Comparison of ENCODE assay signal across 18 mouse cellular contexts in the genomic region with DNA sequence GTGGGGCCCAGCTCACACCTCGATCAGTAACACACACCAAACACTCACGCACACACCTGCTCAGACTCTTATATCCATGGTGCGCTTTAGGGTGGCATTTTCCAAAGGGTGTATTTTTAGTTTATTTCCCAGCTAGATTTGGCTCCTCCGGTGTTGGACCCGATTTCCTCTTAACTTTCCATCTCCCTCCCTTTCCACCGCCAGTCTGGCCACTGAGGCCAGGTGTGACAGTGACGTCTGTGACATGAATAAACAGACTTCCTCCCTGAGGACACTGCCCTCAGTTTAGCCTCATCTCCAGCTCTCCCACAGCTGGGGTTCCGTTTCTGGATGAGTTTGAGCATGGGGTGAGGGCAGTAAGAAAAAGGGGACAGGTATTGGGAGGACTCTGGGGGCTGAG. TPM values are rescaled to one million over a fixed set of nuclear protein-coding genes. Genes with fewer than 3 reads are reported as not detected.
DNase-seq lines count a peak whose midpoint lies in the region; ATAC-seq and TF ChIP-seq lines count a peak whose summit lies in the region.
"Had no signal": no experiment of that assay in that cellular context is flagged by ENCODE, and none has a peak within 500 bp of the region (broad histone marks: within the 10 kb centered on the region; RNA-seq: fewer than 3 reads in every experiment).

No protein-coding gene starts in this region.

- peaks cover 21% of the 10 kb centered on the region for H3K4me1 ChIP-seq in heart, adult 2 months (ENCODE audit: control insufficient read depth, insufficient read depth, low read length)
- peaks cover 39% of the 10 kb centered on the region for H3K4me1 ChIP-seq in kidney, embryonic 14.5 days (ENCODE audit: control insufficient read depth, insufficient read depth, low read length)
- H3K4me1 ChIP-seq in liver, embryonic 16.5 days (ENCODE audit: control insufficient read depth, low read depth, low read length): peaks cover 26% of the 10 kb centered on the region
- 0 out of 2 replicates have a peak, but pooled peaks cover 5% of the 10 kb centered on the region for H3K4me1 ChIP-seq in liver, embryonic 11.5 days (replicated peaks; ENCODE audit: control insufficient read depth, insufficient read depth, low read length)
- peaks cover 3% of the 10 kb centered on the region; the same call in 1 of the 2 replicates for H3K4me1 ChIP-seq in stomach, postnatal 0 days (replicated peaks; ENCODE audit: control insufficient read depth, insufficient read depth)
- H3K4me1 ChIP-seq: forebrain, embryonic 15.5 days; megakaryocyte, embryonic 14.5 days had no signal

- H3K4me2 ChIP-seq in kidney, embryonic 14.5 days (replicated peaks; ENCODE audit: low read depth, low read length): no peak overlapping the region
- no peak overlapping the region for H3K4me2 ChIP-seq in liver, embryonic 16.5 days (ENCODE audit: low read depth, low read length)
- H3K4me2 ChIP-seq in liver, embryonic 11.5 days: no peak overlapping the region
- H3K4me2 ChIP-seq in stomach, postnatal 0 days (replicated peaks; ENCODE audit: low read depth): no peak overlapping the region
- H3K4me2 ChIP-seq: forebrain, embryonic 15.5 days; limb, embryonic 13.5 days; midbrain, embryonic 15.5 days; stomach, embryonic 15.5 days had no signal

- H3K27ac ChIP-seq in heart, adult 2 months: peak overlapping the region; percentile 79
- peak overlapping the region; percentile 37; the same call in 1 of the 2 replicates for H3K27ac ChIP-seq in kidney, embryonic 14.5 days (ENCODE audit: low read depth, low read length)
- H3K27ac ChIP-seq in liver, embryonic 16.5 days (ENCODE audit: low read length): 0 out of 2 replicates have a peak overlapping the region, but pooled peaks have one; percentile 12
- H3K27ac ChIP-seq in liver, embryonic 11.5 days (ENCODE audit: low read depth, low read length): no peak overlapping the region
- H3K27ac ChIP-seq in stomach, postnatal 0 days (replicated peaks): 0 out of 2 replicates have a peak overlapping the region, but pooled peaks have one; percentile 18
- H3K27ac ChIP-seq: forebrain, embryonic 15.5 days; limb, embryonic 13.5 days; midbrain, embryonic 15.5 days; stomach, embryonic 15.5 days had no signal

- no peak for DNase-seq in heart, adult 2 months
- no peak for DNase-seq in heart, adult 18-20 months
- DNase-seq in kidney, postnatal 14 days: no peak
- no peak for DNase-seq in liver, embryonic 11.5 days (ENCODE audit: low spot score)
- DNase-seq in stomach, postnatal 0 days (ENCODE audit: low spot score): no peak
- DNase-seq: cerebellum, adult 11-12 months; cerebellum, postnatal 25 days; embryo, embryonic 11 days; kidney, adult 8-10 months; liver, postnatal 0 days; thymus, adult 2 months had no signal

- peak overlapping the region; percentile 36; the same call in 1 of the 2 replicates for H3K9ac ChIP-seq in heart, adult 2 months (ENCODE audit: low read depth, low read length)
- H3K9ac ChIP-seq in kidney, embryonic 14.5 days (ENCODE audit: low read depth, low read length): no peak overlapping the region
- H3K9ac ChIP-seq in liver, embryonic 16.5 days (ENCODE audit: low read depth, low read length): no peak overlapping the region
- no peak overlapping the region for H3K9ac ChIP-seq in liver, embryonic 11.5 days (ENCODE audit: low read depth, low read length)
- no peak overlapping the region for H3K9ac ChIP-seq in stomach, postnatal 0 days (ENCODE audit: low read length)
- H3K9ac ChIP-seq: forebrain, embryonic 15.5 days; limb, embryonic 13.5 days; liver, postnatal 0 days; midbrain, embryonic 15.5 days; stomach, embryonic 15.5 days had no signal

- 0 out of 2 replicates have a peak, but pooled peaks have one; percentile 8 for ATAC-seq in kidney, embryonic 14.5 days (ENCODE audit: low FRiP score, low TSS enrichment)
- ATAC-seq in liver, embryonic 16.5 days (ENCODE audit: low read depth): no peak
- no peak for ATAC-seq in liver, embryonic 11.5 days (replicated peaks; ENCODE audit: low FRiP score)
- ATAC-seq in stomach, postnatal 0 days (ENCODE audit: low FRiP score, low TSS enrichment): no peak
- ATAC-seq: forebrain, embryonic 15.5 days; liver, postnatal 0 days; midbrain, embryonic 15.5 days had no signal

- no peaks in the 10 kb centered on the region for H3K27me3 ChIP-seq in heart, adult 2 months (ENCODE audit: control insufficient read depth, insufficient read depth, low read length)
- no peaks in the 10 kb centered on the region for H3K27me3 ChIP-seq in kidney, embryonic 14.5 days (ENCODE audit: control insufficient read depth, insufficient read depth, low read length)
- no peaks in the 10 kb centered on the region for H3K27me3 ChIP-seq in liver, embryonic 16.5 days (ENCODE audit: control insufficient read depth, insufficient read depth, low read depth, low read length)
- H3K27me3 ChIP-seq in liver, embryonic 11.5 days (replicated peaks; ENCODE audit: control insufficient read depth, insufficient read depth, low read length): no peaks in the 10 kb centered on the region
- H3K27me3 ChIP-seq in stomach, postnatal 0 days (ENCODE audit: control insufficient read depth, insufficient read depth, low read length): no peaks in the 10 kb centered on the region
- H3K27me3 ChIP-seq: forebrain, embryonic 15.5 days; limb, embryonic 13.5 days; midbrain, embryonic 15.5 days; stomach, embryonic 15.5 days had no signal

- no peak overlapping the region for H3K4me3 ChIP-seq in heart, adult 2 months
- no peak overlapping the region for H3K4me3 ChIP-seq in kidney, embryonic 14.5 days (ENCODE audit: low read length)
- no peak overlapping the region for H3K4me3 ChIP-seq in liver, embryonic 16.5 days (ENCODE audit: low read depth, low read length)
- no peak overlapping the region for H3K4me3 ChIP-seq in liver, embryonic 11.5 days (ENCODE audit: low read depth, low read length)
- no peak overlapping the region for H3K4me3 ChIP-seq in stomach, postnatal 0 days (ENCODE audit: low read depth, low read length)
- H3K4me3 ChIP-seq: forebrain, embryonic 15.5 days; limb, embryonic 13.5 days; megakaryocyte, embryonic 14.5 days; midbrain, embryonic 15.5 days; stomach, embryonic 15.5 days had no signal

- intact Hi-C loops in heart, adult 2 months (cut with DNase I): loop anchor here (5.0 kb wide), 1 partner anchor 45 kb away; no protein-coding TSS in a partner anchor

- TF ChIP-seq CTCF in heart, adult 2 months (IDR thresholded peaks at IDR 0.05): no peak
- no peak for TF ChIP-seq CTCF in stomach, postnatal 0 days (IDR thresholded peaks at IDR 0.05; ENCODE audit: low read depth)

- 20% methylated on average over 8 of the region's 8 CpGs for WGBS in heart, adult 2 months
- 52% methylated on average over 8 of the region's 8 CpGs for WGBS in kidney, embryonic 14.5 days
- WGBS in liver, embryonic 16.5 days (ENCODE audit: insufficient replicate concordance): 76% methylated on average over 8 of the region's 8 CpGs
- 74% methylated on average over 8 of the region's 8 CpGs for WGBS in liver, embryonic 11.5 days
- 65% methylated on average over 8 of the region's 8 CpGs for WGBS in stomach, postnatal 0 days

- TF ChIP-seq EP300 in heart, adult 2 months (IDR thresholded peaks at IDR 0.05; ENCODE audit: insufficient read depth, low read depth, low read length): no peak
- TF ChIP-seq EP300 in stomach, postnatal 0 days (optimal IDR thresholded peaks at IDR 0.05): no peak

- peaks cover 3% of the 10 kb centered on the region; the same call in 1 of the 2 replicates for H3K36me3 ChIP-seq in heart, adult 2 months (ENCODE audit: control insufficient read depth, insufficient read depth, low read length)
- no peaks in the 10 kb centered on the region for H3K36me3 ChIP-seq in kidney, embryonic 14.5 days (ENCODE audit: control insufficient read depth, insufficient read depth, low read length)
- no peaks in the 10 kb centered on the region for H3K36me3 ChIP-seq in liver, embryonic 16.5 days (ENCODE audit: control insufficient read depth, insufficient read depth)
- H3K36me3 ChIP-seq in liver, embryonic 11.5 days (ENCODE audit: control insufficient read depth, insufficient read depth, low read length): no peaks in the 10 kb centered on the region
- H3K36me3 ChIP-seq in stomach, postnatal 0 days (ENCODE audit: control insufficient read depth, insufficient read depth, low read length): peaks cover 2% of the 10 kb centered on the region; the same call in 1 of the 2 replicates
- H3K36me3 ChIP-seq: forebrain, embryonic 15.5 days; limb, embryonic 13.5 days; midbrain, embryonic 15.5 days; stomach, embryonic 15.5 days had no signal

- no peaks in the 10 kb centered on the region for H3K79me2 ChIP-seq in heart, adult 2 months (replicated peaks; ENCODE audit: control insufficient read depth, insufficient read depth, low read length)

- no peak for TF ChIP-seq POLR2A in heart, adult 2 months (IDR thresholded peaks at IDR 0.05; ENCODE audit: insufficient read depth, low read depth, low read length)

- no peaks in the 10 kb centered on the region for H3K9me3 ChIP-seq in kidney, embryonic 14.5 days (ENCODE audit: control insufficient read depth, low read length)
- H3K9me3 ChIP-seq in liver, embryonic 16.5 days (replicated peaks; ENCODE audit: control insufficient read depth, low read length): no peaks in the 10 kb centered on the region
- H3K9me3 ChIP-seq in liver, embryonic 11.5 days (ENCODE audit: control insufficient read depth, low read length): no peaks in the 10 kb centered on the region
- no peaks in the 10 kb centered on the region for H3K9me3 ChIP-seq in stomach, postnatal 0 days (ENCODE audit: control insufficient read depth, low read length)
- H3K9me3 ChIP-seq: forebrain, embryonic 15.5 days; limb, embryonic 13.5 days; midbrain, embryonic 15.5 days; stomach, embryonic 15.5 days had no signal

RNA-seq across cellular contexts. Expression of a gene that starts 52.8 kb away (rescaled TPM):
- 100 to 1,000 TPM in 1 of 2 experiments, 10 to 100 TPM in 1; 88.7 to 102 TPM for total RNA-seq in heart, adult 2 months (2021)
- polyA plus RNA-seq in heart, adult 2 months (2012; rRNA removed): 146 and 188 TPM in 2 replicates
- total RNA-seq in heart, adult 18-20 months (2021): 10 to 100 TPM; 92.7 to 96.6 TPM
- 22.8 and 29.9 TPM in 2 replicates for polyA plus RNA-seq in kidney, embryonic 14.5 days (2014; fragmentation: Nextera tagmentation; extraction: Ambion mirVana)
- polyA plus RNA-seq in liver, embryonic 16.5 days (2015; fragmentation: Nextera tagmentation; extraction: Ambion mirVana): 62.3 and 62.4 TPM in 2 replicates
- polyA plus RNA-seq in liver, embryonic 11.5 days (2014; fragmentation: Nextera tagmentation; extraction: Ambion mirVana): 17.3 and 22.2 TPM in 2 replicates
- 117 and 127 TPM in 2 replicates for polyA plus RNA-seq in stomach, postnatal 0 days (2015; fragmentation: Nextera tagmentation; extraction: Ambion mirVana)
